12 mouse cellular contexts compared by ENCODE assay signal in the genomic region with DNA sequence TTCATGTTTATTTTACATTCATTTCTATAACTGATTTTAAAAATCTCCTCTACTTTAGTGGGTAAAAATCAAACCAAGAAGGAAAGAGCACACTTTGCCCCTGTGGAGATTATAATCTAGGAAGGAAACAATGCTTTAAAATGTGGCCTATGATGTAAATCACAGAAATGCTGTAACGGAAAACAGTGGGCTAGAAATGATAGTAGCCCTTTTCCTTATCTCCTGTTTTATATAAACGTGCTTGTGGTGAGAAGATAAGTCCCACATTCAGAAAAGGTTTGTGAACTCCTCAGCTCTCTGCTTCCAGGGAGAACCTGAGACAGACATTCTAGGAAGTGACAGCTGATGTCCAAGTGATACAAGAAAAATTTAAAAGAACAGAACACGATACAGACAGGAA.
"Had no signal": no experiment of that assay in that cellular context is flagged by ENCODE, and none has a peak within 500 bp of the region (broad histone marks: within the 10 kb centered on the region; RNA-seq: fewer than 3 reads in every experiment).

No protein-coding gene starts in this region.

- ATAC-seq: midbrain, embryonic 13.5 days; midbrain, embryonic 15.5 days had no signal

- DNase-seq: lung, adult 18-20 months; lung, embryonic 14.5 days; lung, postnatal 10 days; retina, postnatal 1 day; right cerebral cortex, adult 18-20 months; right cerebral cortex, postnatal 25 days; right cerebral cortex, postnatal 4 days; spleen, adult 18-20 months; thymus, adult 18-20 months; thymus, postnatal 36 days had no signal
